Mouse (Mus musculus) embryonic facial prominence, embryonic 12.5 days (tissue): ENCODE results near the gene Tas2r137. TPM values are rescaled to one million over a fixed set of nuclear protein-coding genes. Genes with fewer than 3 reads are reported as not detected.

ENCODE experiments used
- ATAC-seq: fragments of 200-750 bp; cut with Nextera tagmentation; 2 replicates; pipeline ENCODE4 v1.8.0; 2017; ENCODE audit not compliant: insufficient number of reproducible peaks, insufficient read depth, low FRiP score, low TSS enrichment
- H3K27ac ChIP-seq: fragments of 300-500 bp; sonication (generic); 2 replicates; pipeline ENCODE4 v1.5.1; 2016; ENCODE audit warnings: mild to moderate bottlenecking
- H3K27me3 ChIP-seq: fragments of 300-500 bp; sonication (generic); 2 replicates; pipeline ENCODE4 v1.6.1; 2016; ENCODE audit warnings: mild to moderate bottlenecking, moderate library complexity
- H3K36me3 ChIP-seq: fragments of 300-500 bp; sonication (generic); 2 replicates; pipeline ENCODE4 v1.6.1; 2016; ENCODE audit warnings: mild to moderate bottlenecking
- H3K4me1 ChIP-seq: fragments of 300-500 bp; sonication (generic); 2 replicates; pipeline ENCODE4 v1.6.1; 2016
- H3K4me2 ChIP-seq: fragments of 300-500 bp; sonication (generic); replicated peaks from 2 replicates; pipeline ENCODE4 v1.6.1; 2016; ENCODE audit warnings: mild to moderate bottlenecking, moderate library complexity
- H3K4me3 ChIP-seq: fragments of 300-500 bp; sonication (generic); 2 replicates; pipeline ENCODE4 v1.5.1; 2016; ENCODE audit warnings: mild to moderate bottlenecking
- H3K9ac ChIP-seq: fragments of 300-500 bp; sonication (generic); 2 replicates; pipeline ENCODE4 v1.6.1; 2016; ENCODE audit warnings: mild to moderate bottlenecking, moderate library complexity
- H3K9me3 ChIP-seq: fragments of 300-500 bp; sonication (generic); 2 replicates; pipeline ENCODE4 v1.6.1; 2016; ENCODE audit warnings: mild to moderate bottlenecking, moderate library complexity
- WGBS: fragments of 180-500 bp; shearing (Covaris S2); methylation state at CpG from one replicate; pipeline ENCODE4 v1.1.7; 2016; 5-methylcytosine and 5-hydroxymethylcytosine counted together
- polyA plus RNA-seq: library from polyadenylated mRNA; unstranded; fragments of >200 nt; fragmentation: Nextera tagmentation; extraction: Ambion mirVana; gene quantifications from 2 replicates; pipeline ENCODE4 v1.2.1, GENCODE M21; 2016

The Tas2r137 gene
- polyA plus RNA-seq, 1 experiment from 2014 or later, result not detected

- H3K36me3 ChIP-seq, result no peaks in the 10 kb centered on the region
- no peak within 1 kb of the TSS for H3K4me3 ChIP-seq
- no peaks in the 10 kb centered on the region for H3K4me1 ChIP-seq
- ATAC-seq, result no peak
- H3K27me3 ChIP-seq, result no peaks in the 10 kb centered on the region
- H3K9me3 ChIP-seq, result no peaks in the 10 kb centered on the region
- no peak within 1 kb of the TSS for H3K27ac ChIP-seq
- 89% methylated on average over 3 of the region's 3 CpGs for WGBS
- H3K4me2 ChIP-seq, result no peak within 1 kb of the TSS
- H3K9ac ChIP-seq, result no peak within 1 kb of the TSS
These were observed 2.2 kb downstream of the Tas2r137 start, which contains the start of gene Tas2r108 for GRCm38 (mm10) chr6:40493229-40493628. Gene Tas2r108, plus strand, starts transcription at chr6:40493529.

GRCm38 (mm10) chr6:40519408-40519807 lies 28.4 kb downstream of the Tas2r137 start, which contains the start of gene Prss37:
Gene Prss37, minus strand, starts transcription at chr6:40519508.
- Histone ChIP-seq H3K4me1 (no peaks in the 10 kb centered on the region), H3K9ac (no peak within 1 kb of the TSS), H3K27me3 (no peaks in the 10 kb centered on the region), H3K36me3 (no peaks in the 10 kb centered on the region), H3K4me3 (no peak within 1 kb of the TSS), H3K27ac (no peak within 1 kb of the TSS), H3K9me3 (no peaks in the 10 kb centered on the region), H3K4me2 (no peak within 1 kb of the TSS)
- ATAC-seq, result no peak
- WGBS, result 73% methylated on average over 1 of the region's 1 CpGs

Other genes with a start within 250 kb of the Tas2r137 start
- gene Agk, start 166.1 kb upstream of the Tas2r137 start, polyA plus RNA-seq, result 47.6 and 50.0 TPM in 2 replicates
- 12.1 and 15.2 TPM in 2 replicates for gene E330009J07Rik, start 55.1 kb upstream of the Tas2r137 start, polyA plus RNA-seq
- not detected in 2 replicates for gene Wee2, start 52.1 kb upstream of the Tas2r137 start, polyA plus RNA-seq
- 181 and 188 TPM in 2 replicates for gene Ssbp1, start 19.9 kb upstream of the Tas2r137 start, polyA plus RNA-seq
- 0.17 and 0.23 TPM in 2 replicates for gene Tas2r108, start 2.3 kb downstream of the Tas2r137 start, polyA plus RNA-seq
- not detected in 2 replicates for gene Prss37, start 28.3 kb downstream of the Tas2r137 start, polyA plus RNA-seq
- 0.10 TPM in 1 of 2 replicates, not detected in the other for gene Olfr461, start 63.8 kb downstream of the Tas2r137 start, polyA plus RNA-seq
- gene Olfr460, start 78.3 kb downstream of the Tas2r137 start, polyA plus RNA-seq, result not detected in 2 replicates
- 0.45 and 0.93 TPM in 2 replicates for gene Clec5a, start 94.6 kb downstream of the Tas2r137 start, polyA plus RNA-seq
- gene Tas2r138, start 122.1 kb downstream of the Tas2r137 start, polyA plus RNA-seq, result not detected in 2 replicates
- gene Mgam, start 137.6 kb downstream of the Tas2r137 start, polyA plus RNA-seq, result 0.06 TPM in 1 of 2 replicates, not detected in the other